Mouse (Mus musculus): ENCODE data around the gene Prkd2. TPM values are rescaled to one million over a fixed set of nuclear protein-coding genes. Genes with fewer than 3 reads are reported as not detected.
A peak's percentile ranks its signal among the peaks of the same experiment; 100 is the strongest.

Prkd2 gene
- total RNA-seq, 2 experiments from 2014 or later: 6.3 to 12.0 TPM

- no peak for TF ChIP-seq CTCF (IDR thresholded peaks at IDR 0.05)
- DNase-seq (ENCODE audit: extremely low spot score in 1 of 2, low spot score in 2 of 2): peak in 1 of 2 experiments; percentile 11
- Histone ChIP-seq H3K27ac (peak overlapping the region; percentile 77), H3K4me3 (peak overlapping the region; percentile 30; the same call in 1 of the 2 replicates)
- intact Hi-C loops (cut with DNase I): no loop called here
Measured at GRCm38 (mm10) chr7:16845072-16845819, 2.5 kb downstream of the Prkd2 start.

- no peak for DNase-seq (ENCODE audit: extremely low spot score in 1 of 2, low spot score in 2 of 2)
- H3K4me3 ChIP-seq: no peak overlapping the region
- intact Hi-C loops (cut with DNase I): no loop called here
- peak overlapping the region; percentile 67 for H3K27ac ChIP-seq
- no peak for TF ChIP-seq CTCF (IDR thresholded peaks at IDR 0.05)
Measured at GRCm38 (mm10) chr7:16845820-16846167, 3.1 kb downstream of the Prkd2 start.

- no peak overlapping the region for H3K27ac ChIP-seq
- no peak for TF ChIP-seq CTCF (IDR thresholded peaks at IDR 0.05)
- no peak for DNase-seq (ENCODE audit: extremely low spot score in 1 of 2, low spot score in 2 of 2)
- no peak overlapping the region for H3K4me3 ChIP-seq
- intact Hi-C loops (cut with DNase I): no loop called here
Measured at GRCm38 (mm10) chr7:16846775-16847174, 4.1 kb downstream of the Prkd2 start.

GRCm38 (mm10) chr7:16847507-16847906 lies 4.8 kb downstream of the Prkd2 start:
- intact Hi-C loops (cut with DNase I): no loop called here
- no peak overlapping the region for H3K27ac ChIP-seq
- DNase-seq (ENCODE audit: extremely low spot score in 1 of 2, low spot score in 2 of 2): no peak
- no peak for TF ChIP-seq CTCF (IDR thresholded peaks at IDR 0.05)
- no peak overlapping the region for H3K4me3 ChIP-seq

- intact Hi-C loops (cut with DNase I): loop anchor here (2.0 kb wide), 1 partner anchor 40 kb away; no protein-coding TSS in a partner anchor
- no peak overlapping the region for H3K27ac ChIP-seq
- peak; percentile 76 to 79 for DNase-seq (ENCODE audit: extremely low spot score in 1 of 2, low spot score in 2 of 2)
- TF ChIP-seq CTCF (IDR thresholded peaks at IDR 0.05): peak; percentile 75
- no peak overlapping the region for H3K4me3 ChIP-seq
Measured at GRCm38 (mm10) chr7:16848579-16848978, 5.9 kb downstream of the Prkd2 start.

- intact Hi-C loops (cut with DNase I): no loop called here
- TF ChIP-seq CTCF (IDR thresholded peaks at IDR 0.05): no peak
- no peak for DNase-seq (ENCODE audit: extremely low spot score in 1 of 2, low spot score in 2 of 2)
- Histone ChIP-seq H3K27ac (no peak overlapping the region), H3K4me3 (no peak overlapping the region)
Measured at GRCm38 (mm10) chr7:16851636-16852035, 8.9 kb downstream of the Prkd2 start.

- intact Hi-C loops (cut with DNase I): no loop called here
- no peak for DNase-seq (ENCODE audit: extremely low spot score in 1 of 2, low spot score in 2 of 2)
- Histone ChIP-seq H3K27ac (no peak overlapping the region), H3K4me3 (no peak overlapping the region)
- no peak for TF ChIP-seq CTCF (IDR thresholded peaks at IDR 0.05)
Measured at GRCm38 (mm10) chr7:16853302-16853831, 10.7 kb downstream of the Prkd2 start.

- TF ChIP-seq CTCF (IDR thresholded peaks at IDR 0.05): peak; percentile 64
- intact Hi-C loops (cut with DNase I): no loop called here
- no peak for DNase-seq (ENCODE audit: extremely low spot score in 1 of 2, low spot score in 2 of 2)
- H3K27ac ChIP-seq: no peak overlapping the region
- H3K4me3 ChIP-seq: no peak overlapping the region
Measured at GRCm38 (mm10) chr7:16858336-16858735, 15.6 kb downstream of the Prkd2 start.

GRCm38 (mm10) chr7:16859902-16860651 lies 17.4 kb downstream of the Prkd2 start:
- TF ChIP-seq CTCF (IDR thresholded peaks at IDR 0.05): peak; percentile 89
- Histone ChIP-seq H3K4me3 (no peak overlapping the region), H3K27ac (no peak overlapping the region)
- intact Hi-C loops (cut with DNase I): loop anchor here (5.0 kb wide), 1 partner anchor 42 kb away; no protein-coding TSS in a partner anchor
- DNase-seq (ENCODE audit: extremely low spot score in 1 of 2, low spot score in 2 of 2): no peak

GRCm38 (mm10) chr7:16867488-16867887 lies 24.8 kb downstream of the Prkd2 start:
- intact Hi-C loops (cut with DNase I): no loop called here
- DNase-seq (ENCODE audit: extremely low spot score in 1 of 2, low spot score in 2 of 2): no peak
- no peak for TF ChIP-seq CTCF (IDR thresholded peaks at IDR 0.05)
- Histone ChIP-seq H3K4me3 (no peak overlapping the region), H3K27ac (no peak overlapping the region)

- intact Hi-C loops (cut with DNase I): no loop called here
- Histone ChIP-seq H3K27ac (peak overlapping the region; percentile 97), H3K4me3 (peak overlapping the region; percentile 61)
- peak; percentile 86 to 91 for DNase-seq (ENCODE audit: extremely low spot score in 1 of 2, low spot score in 2 of 2)
- TF ChIP-seq CTCF (IDR thresholded peaks at IDR 0.05): no peak
Measured at GRCm38 (mm10) chr7:16869497-16869896, 26.8 kb downstream of the Prkd2 start.

- no peak for TF ChIP-seq CTCF (IDR thresholded peaks at IDR 0.05)
- DNase-seq (ENCODE audit: extremely low spot score in 1 of 2, low spot score in 2 of 2): no peak
- intact Hi-C loops (cut with DNase I): no loop called here
- no peak overlapping the region for H3K27ac ChIP-seq
- no peak overlapping the region for H3K4me3 ChIP-seq
Measured at GRCm38 (mm10) chr7:16871600-16871999, 28.9 kb downstream of the Prkd2 start.

Data from left cerebral cortex, adult 2 months (tissue).